Mouse (Mus musculus): ENCODE measurements around the gene Slc25a30.
A peak's percentile ranks its signal among the peaks of the same experiment; 100 is the strongest.
"Not testable (repeated sequence)": the region's sequence is repeated elsewhere in the genome, so short reads cannot be mapped to it uniquely, and the experiment has no call there.

The Slc25a30 gene

GRCm38 (mm10) chr14:75786868-75787793, at the start of gene Slc25a30:
TSS of gene Slc25a30 (minus strand) at chr14:75787037.
- peak; percentile 97 for DNase-seq

- no peak for DNase-seq
Observed at GRCm38 (mm10) chr14:75836579-75836978, 49.7 kb upstream of the Slc25a30 start.

GRCm38 (mm10) chr14:75834739-75835381, 48.0 kb upstream of the Slc25a30 start:
- peak; percentile 45 for DNase-seq

- peak; percentile 44 for DNase-seq
Observed at GRCm38 (mm10) chr14:75834251-75834738, 47.5 kb upstream of the Slc25a30 start.

GRCm38 (mm10) chr14:75833546-75834250, 46.9 kb upstream of the Slc25a30 start:
- DNase-seq: no peak

- no peak for DNase-seq
Observed at GRCm38 (mm10) chr14:75832982-75833381, 46.1 kb upstream of the Slc25a30 start.

- no peak for DNase-seq
Observed at GRCm38 (mm10) chr14:75832031-75832430, 45.2 kb upstream of the Slc25a30 start.

- DNase-seq: not testable (repeated sequence)
Observed at GRCm38 (mm10) chr14:75829817-75830216, 43.0 kb upstream of the Slc25a30 start.

- DNase-seq: peak; percentile 96
Observed at GRCm38 (mm10) chr14:75828866-75829806, 42.3 kb upstream of the Slc25a30 start.

GRCm38 (mm10) chr14:75828221-75828620, 41.4 kb upstream of the Slc25a30 start:
- no peak for DNase-seq

GRCm38 (mm10) chr14:75826851-75827410, 40.1 kb upstream of the Slc25a30 start:
- DNase-seq: no peak

- DNase-seq: no peak
Observed at GRCm38 (mm10) chr14:75820007-75820406, 33.2 kb upstream of the Slc25a30 start.

GRCm38 (mm10) chr14:75819341-75819740, 32.5 kb upstream of the Slc25a30 start:
- no peak for DNase-seq

GRCm38 (mm10) chr14:75818528-75818927, 31.7 kb upstream of the Slc25a30 start:
- DNase-seq: no peak

- DNase-seq: no peak
Observed at GRCm38 (mm10) chr14:75809931-75810330, 23.1 kb upstream of the Slc25a30 start.

- DNase-seq: no peak
Observed at GRCm38 (mm10) chr14:75807800-75808199, 21.0 kb upstream of the Slc25a30 start.

GRCm38 (mm10) chr14:75797769-75798386, 11.0 kb upstream of the Slc25a30 start:
- no peak for DNase-seq

- no peak for DNase-seq
Observed at GRCm38 (mm10) chr14:75795918-75796317, 9.1 kb upstream of the Slc25a30 start.

GRCm38 (mm10) chr14:75794726-75795125, 7.9 kb upstream of the Slc25a30 start:
- DNase-seq: no peak

- no peak for DNase-seq
Observed at GRCm38 (mm10) chr14:75794324-75794723, 7.5 kb upstream of the Slc25a30 start.

GRCm38 (mm10) chr14:75793110-75793509, 6.3 kb upstream of the Slc25a30 start:
- DNase-seq: no peak

Data from cerebellum, adult 9-10 months (tissue).